Mouse (Mus musculus) retina, postnatal 7 days (tissue): ENCODE data around the gene Smim9.
"Not testable (repeated sequence)": the region's sequence is repeated elsewhere in the genome, so short reads cannot be mapped to it uniquely, and the experiment has no call there.

Source experiments
- DNase-seq: peaks from one replicate; pipeline ENCODE4 v3.0.0-alpha.2; 2012; ENCODE audit warnings: low read depth, low spot score

The Smim9 gene

DNA sequence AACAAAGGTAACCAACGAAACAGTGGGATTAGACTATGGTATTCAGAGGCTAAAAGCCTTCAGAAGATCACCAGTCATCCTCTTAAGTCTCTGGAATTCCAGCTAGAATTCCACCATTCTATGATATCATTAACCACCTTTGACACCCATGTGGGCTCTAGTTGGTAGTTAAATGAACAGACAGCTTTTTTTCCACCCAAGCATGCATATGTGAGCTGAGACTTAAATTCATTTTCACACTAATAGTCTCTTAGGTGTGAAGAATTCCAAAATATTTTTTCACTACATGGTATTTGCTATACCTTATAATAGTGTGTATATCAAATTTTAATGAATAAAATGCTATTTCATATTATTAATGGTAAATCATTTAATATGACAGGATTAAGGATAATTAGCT, at the start of gene Smim9:
TSS of gene Smim9 (minus strand) at position 101 of the 400 bp plus-strand sequence.
- DNase-seq = no peak

DNA sequence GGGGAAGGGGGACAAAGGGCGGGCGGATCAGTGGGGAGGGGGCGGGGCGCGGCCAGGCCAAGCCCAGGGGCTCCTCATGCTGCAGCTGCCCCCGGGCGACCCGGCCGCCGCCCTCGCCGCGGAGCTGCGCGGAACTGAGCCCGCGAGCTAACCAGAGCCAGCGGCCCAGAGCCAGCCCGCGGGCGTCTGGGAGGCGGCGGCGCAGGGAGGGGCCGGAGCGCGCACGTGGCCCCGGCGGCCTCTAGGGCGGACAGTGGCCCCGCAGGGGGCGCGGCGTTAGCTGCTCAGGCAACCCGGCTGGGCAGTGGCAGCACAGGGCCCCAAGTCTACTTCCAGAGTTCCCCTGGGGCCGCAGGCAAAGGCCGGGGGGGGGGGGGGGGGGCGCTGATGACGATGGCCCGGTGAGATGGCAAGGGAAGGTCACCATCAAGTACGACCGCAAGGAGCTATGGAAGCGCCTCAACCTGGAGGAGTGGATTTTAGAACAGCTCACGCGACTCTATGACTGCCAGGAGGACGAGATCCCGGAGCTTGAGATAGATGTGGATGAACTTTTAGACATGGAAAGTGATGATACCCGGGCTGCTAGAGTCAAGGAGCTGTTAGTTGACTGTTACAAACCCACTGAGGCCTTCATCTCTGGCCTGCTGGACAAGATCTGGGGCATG, 7.9 kb downstream of the Smim9 start:
- no peak for DNase-seq

DNA sequence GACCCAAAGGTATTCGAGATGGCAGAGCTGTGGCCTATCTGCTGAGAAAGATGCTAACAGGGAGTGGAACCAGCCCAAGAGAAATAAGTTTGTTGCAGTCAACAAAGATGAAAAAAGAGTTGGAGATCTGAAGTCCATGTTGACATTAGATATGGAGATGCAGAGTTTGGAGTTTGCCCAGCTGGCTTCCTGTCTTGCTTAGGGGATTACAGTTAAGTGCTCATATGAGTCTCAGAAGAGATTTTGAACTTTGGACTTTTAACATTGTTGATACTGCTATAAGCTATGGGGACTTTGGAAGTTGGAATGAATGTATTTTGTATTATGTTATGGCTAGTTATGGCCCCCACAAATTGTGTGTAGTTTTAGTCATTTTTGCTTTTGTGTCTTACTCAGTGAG, 11.3 kb downstream of the Smim9 start:
- DNase-seq = no peak

DNA sequence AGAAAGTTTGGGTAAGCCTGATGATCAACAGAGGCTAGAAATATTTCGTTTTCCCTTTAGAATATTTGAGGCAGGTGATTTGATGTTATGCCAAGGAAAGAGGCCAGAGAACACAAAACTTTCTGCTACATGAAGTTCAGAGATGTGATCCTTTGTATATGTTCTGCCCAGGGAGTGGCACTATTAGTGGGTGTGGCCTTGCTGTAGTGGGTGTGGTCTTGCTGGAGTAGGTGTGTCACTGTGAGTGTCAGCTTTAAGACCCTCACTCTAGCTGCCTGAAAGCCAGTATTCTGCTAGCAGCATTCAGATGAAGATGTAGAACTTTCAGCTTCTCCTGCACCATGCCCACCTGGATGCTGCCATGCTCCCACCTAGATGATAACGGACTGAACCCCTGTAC, 13.3 kb downstream of the Smim9 start:
- DNase-seq = no peak

DNA sequence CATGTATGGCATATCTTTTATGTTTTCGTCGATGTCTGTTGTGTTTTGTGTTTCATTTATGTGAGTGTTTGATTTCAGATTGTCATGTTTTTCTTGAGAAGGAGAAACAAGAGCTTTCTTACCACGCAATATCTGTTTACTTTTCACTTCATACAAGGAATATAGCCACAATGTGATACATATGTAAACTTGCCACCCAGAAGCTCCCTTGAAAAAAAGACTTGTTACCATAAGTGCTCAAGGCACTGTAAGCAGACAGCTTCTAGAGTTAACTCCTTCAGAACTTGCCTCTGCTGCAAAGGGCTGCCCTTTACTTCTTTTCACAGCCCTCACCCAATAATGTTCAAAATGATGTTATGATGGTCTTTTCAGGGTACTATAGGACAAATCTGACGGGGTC, 15.2 kb downstream of the Smim9 start:
- DNase-seq = no peak

- not testable (repeated sequence) for DNase-seq
Measured at GRCm38 (mm10) chrX:75143124-75143555, 20.4 kb downstream of the Smim9 start.

GRCm38 (mm10) chrX:75138182-75138581, 25.4 kb downstream of the Smim9 start:
- no peak for DNase-seq

- no peak for DNase-seq
Measured at GRCm38 (mm10) chrX:75137729-75138128, 25.8 kb downstream of the Smim9 start.

DNA sequence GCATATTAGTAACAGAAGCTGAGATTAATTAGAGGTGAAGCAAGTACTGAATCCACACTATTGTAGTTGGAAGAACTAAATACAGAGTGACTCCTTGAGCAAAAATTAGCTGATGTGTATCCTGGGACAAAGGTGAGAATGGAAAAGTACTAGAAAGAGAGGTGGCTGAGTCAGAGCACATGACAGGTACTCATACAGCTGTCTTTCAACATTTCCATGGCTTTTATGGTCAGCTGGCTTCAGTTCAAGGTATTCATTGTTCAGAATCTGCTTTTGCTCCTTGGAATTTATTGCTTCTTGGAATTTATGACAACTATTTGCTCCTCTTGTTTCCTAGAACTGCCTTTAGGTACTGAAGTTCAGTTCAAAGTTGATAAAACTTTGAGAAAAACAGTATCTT, 26.6 kb downstream of the Smim9 start:
- no peak for DNase-seq

GRCm38 (mm10) chrX:75130467-75131160, 33.0 kb downstream of the Smim9 start, which contains the start of gene Mpp1:
Gene Mpp1, minus strand, starts transcription at chrX:75131016.
- DNase-seq = peak; percentile 48

DNA sequence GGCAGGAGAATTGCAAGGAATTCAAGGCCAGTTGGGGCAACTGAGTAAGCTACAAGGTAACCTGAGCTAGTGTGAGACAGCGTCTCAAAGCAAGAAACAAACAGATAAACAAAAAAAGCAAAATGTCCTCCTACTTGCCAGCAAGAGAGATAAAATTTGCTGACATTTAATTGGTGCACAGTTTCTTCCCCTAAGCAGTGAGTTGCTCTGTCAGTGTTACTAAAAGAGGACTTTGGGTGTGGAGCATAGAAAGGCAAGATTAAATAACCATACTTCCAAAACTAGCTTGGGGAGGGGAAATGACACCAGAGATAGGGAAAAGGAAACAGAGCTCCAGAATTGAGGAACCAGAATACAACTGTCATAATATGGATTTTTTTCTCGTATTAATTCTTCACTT, 34.1 kb downstream of the Smim9 start:
- no peak for DNase-seq

GRCm38 (mm10) chrX:75128333-75128980, 35.1 kb downstream of the Smim9 start:
- DNase-seq = no peak

DNA sequence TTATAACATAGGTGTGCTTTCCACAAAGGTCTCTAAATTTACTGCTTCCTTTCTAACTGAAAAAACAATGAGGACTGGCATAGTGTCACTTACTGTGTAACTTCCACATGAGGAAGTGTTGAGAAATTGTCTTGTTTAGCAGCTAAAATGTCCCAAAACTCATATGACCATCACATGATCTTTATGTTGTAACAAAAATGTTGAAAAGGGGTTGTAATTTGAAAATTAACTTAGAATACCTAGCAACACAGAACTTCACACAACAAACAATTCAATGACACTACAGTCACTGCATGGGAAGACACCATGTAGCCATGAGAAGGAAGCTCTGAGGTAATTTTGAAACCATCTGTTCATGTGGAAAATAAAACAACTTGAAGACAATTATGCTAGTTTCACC, 36.7 kb downstream of the Smim9 start:
- DNase-seq = no peak

GRCm38 (mm10) chrX:75125606-75126005, 38.0 kb downstream of the Smim9 start:
- no peak for DNase-seq

DNA sequence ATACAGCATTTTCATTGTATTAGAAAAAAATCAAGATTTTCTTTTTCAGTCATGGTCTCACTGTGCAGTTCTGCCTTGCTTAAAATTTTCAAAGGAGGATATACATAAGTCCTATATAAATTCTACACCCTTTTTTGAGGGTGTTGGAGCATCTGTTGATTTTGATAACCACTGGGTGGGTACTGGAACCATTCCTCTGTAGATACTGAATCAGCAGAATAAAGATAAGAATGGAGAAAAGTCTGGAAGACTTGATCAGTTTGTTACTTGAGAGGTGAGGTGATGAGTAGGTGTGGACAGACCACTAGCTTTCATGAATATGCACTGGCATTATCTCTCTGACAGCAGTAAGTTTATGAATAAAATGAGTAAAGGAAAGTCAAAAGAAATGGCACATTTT, 48.0 kb downstream of the Smim9 start:
- DNase-seq = no peak

GRCm38 (mm10) chrX:75102293-75102692, 61.3 kb downstream of the Smim9 start:
- DNase-seq = no peak

DNA sequence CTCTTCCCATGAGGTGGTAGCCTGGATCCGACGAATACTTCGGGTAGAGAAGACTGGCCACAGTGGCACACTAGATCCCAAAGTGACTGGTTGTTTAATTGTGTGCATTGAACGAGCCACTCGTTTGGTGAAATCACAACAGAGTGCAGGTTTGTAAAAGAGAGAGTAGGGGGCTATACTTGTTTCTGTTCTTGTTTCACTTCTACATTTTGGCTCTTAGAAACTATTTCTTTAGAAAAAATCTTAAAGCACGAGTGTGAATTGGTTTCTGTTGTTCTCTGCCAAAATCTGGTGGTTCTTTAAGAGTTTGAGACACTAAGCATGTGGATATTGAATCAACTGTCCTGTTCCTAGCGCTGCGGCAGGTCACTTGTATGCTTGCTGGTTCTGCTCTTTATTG, 64.8 kb downstream of the Smim9 start:
- DNase-seq = no peak

DNA sequence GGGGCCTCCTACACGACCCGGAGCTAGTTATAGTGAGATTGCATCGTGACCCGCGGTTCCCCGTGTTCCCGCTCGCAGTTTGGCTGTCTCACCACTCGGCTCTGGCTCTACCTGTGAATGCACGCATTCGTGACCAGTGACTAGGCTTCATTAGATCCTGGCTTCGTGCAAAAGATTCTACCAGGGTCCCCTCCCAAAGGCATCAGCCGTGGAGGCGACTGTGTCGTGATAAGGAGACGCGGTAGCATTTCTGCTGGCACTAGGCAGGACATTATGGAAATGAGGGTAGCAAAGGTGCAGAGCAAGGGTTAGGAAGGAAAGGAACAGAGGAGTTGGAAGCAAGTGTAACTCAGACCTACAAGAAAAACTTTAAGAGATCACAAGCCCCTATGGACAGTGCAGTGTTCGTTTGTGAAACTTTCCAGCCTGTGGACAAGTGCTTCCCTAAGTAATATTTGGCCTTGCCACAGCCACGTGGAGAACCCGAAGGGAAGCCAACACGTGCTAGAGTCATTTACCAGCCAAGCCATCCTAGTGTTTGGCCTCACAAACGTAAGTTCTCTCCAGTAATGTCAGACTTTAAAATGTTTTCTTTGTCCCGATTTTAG, 67.3 kb downstream of the Smim9 start:
- no peak for DNase-seq
